Mouse (Mus musculus) frontal cortex, postnatal 36 days (tissue): ENCODE results near the gene Tlk1.

Experiments
- DNase-seq, 2 experiments: peaks; one replicate each; pipeline ENCODE4 v3.0.0; 2022; ENCODE audit warnings: low spot score in 2 of 2

Tlk1 gene

DNA sequence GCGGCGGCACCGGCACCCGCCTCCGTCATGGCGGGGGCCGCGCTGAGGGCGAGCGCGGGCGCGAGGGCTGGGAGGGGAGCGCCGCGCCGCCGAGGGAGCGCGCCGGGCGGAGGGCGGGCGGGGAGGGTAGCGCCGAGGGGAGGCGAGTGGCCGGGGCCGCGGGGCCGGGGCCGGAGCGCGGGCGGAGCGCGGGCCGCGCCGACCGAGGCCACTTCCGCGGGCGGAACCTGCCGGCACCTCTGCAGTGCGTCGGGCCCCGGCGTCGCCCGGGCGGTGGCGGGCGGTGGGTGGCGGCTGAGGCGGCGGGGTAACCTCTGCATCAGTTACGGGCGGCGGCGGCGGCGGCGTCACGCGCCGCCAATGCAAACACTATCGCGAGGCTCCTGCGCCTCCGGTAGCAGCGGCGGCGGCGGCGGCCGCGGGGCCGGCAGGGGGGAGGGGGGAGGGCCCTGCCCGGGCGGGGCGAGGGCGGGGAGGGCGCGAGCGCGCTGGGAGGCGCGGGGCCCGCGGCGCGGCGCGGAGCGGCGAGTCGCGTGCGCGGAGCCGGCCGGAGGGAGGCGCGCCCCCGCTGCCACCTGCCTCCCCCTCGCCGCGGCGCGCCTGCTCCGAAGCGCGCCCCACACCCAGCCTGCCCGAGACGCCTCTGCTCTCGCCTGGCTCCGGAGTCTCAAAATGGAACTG lies at the start of gene Tlk1:
Gene Tlk1 (minus strand): TSS at position 358 of the 681 bp plus-strand sequence.
- peak; percentile 42 for DNase-seq

DNA sequence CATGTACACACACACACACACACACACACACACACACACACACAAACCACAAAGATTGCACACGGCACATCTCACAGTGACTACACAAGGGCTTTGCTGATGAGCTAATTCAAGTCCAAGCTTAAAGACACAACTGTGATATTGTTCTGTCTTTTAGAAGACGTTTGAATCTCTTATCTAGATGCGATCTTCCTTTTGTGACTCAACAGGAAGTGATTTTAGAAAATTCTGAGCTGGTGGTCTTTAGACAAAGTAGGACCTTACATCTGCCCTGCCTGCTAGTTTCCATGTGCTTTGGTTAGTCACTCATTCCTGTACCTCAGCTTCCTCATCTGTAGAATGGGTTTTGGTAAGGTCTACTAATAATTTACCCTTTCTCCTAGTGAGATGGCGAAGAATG lies 49.6 kb upstream of the Tlk1 start:
- no peak for DNase-seq

DNA sequence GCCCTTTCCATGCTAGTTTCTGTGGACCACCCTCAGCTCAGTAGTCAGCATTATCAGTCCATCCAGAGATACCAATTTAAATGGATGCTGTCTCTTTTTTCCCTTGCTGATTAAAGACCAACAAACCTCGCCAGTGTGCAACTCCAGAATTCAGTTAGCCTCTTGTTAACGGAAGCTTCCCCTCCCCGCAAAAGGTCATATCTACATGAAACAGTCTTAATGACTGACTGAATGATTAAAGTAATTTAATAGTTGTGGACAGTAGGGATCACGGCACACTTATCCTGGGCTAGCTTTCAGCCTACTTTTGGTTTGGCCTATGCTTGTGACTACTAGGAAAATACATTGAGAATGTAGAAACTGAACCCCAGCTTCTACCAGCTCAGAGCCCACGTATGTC lies 47.6 kb upstream of the Tlk1 start:
- DNase-seq, result no peak

DNA sequence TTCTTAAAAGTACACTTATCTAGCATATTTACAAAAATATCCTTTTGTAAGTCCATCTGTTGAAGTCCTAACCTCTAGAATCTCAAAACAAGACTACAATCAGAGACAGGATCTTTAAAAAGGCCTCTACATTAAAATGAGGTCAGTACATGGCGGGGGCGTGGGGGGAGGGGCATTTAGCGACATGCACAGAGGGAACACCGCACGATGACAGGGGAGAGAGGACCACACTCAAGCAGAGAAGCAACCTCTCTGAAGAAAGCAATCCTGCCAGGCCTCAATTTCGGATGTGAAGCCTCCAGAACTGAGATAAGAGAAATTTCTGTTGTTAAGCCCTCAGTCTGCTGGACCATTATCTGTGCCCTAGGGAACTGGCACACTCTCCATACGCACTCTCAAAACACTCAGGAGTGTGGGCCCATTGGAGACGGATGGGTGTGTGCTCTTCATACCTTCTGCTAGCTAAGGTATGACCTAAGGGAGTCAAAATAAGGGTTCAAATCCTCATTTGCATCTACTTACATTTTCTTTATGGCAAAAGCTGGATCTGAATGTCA lies 46.0 kb upstream of the Tlk1 start:
- DNase-seq, result no peak

DNA sequence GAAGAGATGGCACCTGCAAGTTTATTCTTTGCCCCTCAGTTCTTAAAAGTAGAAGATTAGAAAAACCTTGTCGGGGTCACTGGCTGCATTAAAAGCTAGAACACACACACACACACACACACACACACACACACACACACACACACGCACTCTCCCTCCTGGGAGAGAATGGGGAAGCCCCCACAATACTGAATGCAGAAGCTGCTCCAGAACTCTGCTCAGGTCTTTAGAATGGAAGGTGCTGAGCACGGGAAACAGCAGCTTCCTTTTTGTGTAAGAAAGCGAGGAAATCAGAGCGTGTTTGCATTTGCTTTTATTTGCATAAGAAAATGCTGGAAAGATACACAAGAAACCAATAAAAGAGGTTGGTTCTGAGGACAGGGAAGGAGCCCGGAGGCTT lies 45.3 kb upstream of the Tlk1 start:
- no peak for DNase-seq

DNA sequence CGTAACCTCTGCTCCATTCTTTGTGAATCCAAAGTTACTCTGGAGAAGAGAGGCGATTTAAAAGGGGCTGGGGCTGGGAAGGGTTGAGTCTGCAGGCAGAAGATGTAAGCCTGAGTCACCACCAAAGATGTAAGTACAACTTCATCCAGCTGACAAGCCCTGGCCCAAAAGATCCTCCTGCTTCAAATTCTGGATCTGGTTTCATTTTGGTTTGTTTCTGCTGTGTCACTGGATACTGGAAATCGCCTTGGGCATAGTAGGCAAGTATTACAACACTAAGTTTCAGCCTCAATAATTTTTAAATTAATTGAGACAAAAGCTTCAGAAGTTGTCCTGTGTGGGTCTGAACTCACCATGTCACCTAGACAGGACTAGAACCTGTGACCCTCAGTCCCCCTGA lies 43.6 kb upstream of the Tlk1 start:
- no peak for DNase-seq

DNA sequence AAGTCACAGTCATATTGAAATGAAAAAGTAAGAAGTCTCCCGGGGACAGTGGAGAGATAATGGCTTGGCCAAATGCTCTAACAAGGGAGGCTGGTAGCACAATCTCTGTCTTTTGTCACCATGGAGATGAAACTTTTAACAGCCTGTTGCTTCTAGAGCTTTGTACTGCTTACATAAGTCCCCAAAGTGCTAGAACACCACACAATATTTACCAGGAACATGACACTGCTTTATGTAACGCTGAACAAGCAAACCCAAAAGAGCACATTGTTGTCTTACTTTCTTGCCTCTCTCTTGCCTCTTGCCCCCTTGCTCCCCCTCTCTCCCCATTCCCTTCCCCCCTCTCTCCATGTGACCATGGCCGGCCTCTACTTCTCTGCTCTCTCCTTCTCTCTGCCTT lies 41.7 kb upstream of the Tlk1 start:
- no peak for DNase-seq

DNA sequence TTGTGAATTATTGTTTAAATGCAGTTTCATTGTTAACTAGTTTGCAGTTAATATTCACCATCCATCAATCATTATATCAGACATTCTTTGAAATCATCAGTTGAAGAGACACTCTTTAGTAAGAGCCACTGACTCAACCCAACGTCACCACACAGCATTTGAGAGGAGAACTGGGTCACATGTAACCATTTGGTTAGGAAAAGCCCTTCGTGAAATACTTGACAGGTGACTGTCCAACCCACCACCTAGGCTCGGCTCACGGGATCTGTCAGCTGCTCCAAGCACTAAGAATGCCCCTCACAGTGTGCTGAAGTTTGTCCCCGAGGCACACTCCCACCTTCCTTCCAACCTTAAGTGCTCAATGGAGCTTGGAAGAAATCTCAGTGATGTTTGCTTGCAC lies 37.4 kb upstream of the Tlk1 start:
- no peak for DNase-seq

DNA sequence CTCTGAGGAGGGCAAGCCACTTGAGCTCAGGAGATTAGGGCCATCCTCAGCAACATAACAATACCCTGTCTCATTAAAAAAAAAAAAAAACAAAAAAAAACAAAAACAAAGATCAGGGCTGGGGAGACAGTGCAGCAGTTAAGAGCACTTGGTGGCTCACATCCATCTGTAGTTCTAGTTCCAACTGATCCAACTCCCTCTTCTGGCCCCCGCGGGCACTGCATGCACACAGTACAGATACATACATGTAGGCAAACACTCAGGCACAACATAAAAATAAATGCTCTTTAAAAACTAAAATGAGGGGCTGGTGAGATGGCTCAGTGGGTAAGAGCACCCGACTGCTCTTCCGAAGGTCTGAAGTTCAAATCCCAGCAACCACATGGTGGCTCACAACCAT lies 34.2 kb upstream of the Tlk1 start:
- no peak for DNase-seq

DNA sequence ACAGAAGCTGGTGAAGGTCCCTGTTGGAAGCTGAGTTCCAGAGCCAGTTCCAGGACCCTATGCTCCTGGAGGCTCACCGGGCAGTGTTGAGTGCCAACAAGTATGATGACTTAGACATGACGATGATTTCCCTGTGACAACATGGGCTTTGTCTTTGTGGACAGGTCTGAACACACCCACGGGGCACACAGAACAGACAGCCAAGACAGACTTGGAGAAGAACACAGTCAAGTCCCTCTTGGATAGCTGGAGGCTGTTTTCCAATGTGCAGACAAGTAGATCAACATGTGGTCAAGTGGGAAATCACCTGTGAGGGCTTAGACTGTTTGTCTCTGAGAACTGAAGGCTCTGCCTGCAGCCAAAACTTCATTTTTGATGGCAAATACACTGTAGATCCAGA lies 31.4 kb upstream of the Tlk1 start:
- no peak for DNase-seq

DNA sequence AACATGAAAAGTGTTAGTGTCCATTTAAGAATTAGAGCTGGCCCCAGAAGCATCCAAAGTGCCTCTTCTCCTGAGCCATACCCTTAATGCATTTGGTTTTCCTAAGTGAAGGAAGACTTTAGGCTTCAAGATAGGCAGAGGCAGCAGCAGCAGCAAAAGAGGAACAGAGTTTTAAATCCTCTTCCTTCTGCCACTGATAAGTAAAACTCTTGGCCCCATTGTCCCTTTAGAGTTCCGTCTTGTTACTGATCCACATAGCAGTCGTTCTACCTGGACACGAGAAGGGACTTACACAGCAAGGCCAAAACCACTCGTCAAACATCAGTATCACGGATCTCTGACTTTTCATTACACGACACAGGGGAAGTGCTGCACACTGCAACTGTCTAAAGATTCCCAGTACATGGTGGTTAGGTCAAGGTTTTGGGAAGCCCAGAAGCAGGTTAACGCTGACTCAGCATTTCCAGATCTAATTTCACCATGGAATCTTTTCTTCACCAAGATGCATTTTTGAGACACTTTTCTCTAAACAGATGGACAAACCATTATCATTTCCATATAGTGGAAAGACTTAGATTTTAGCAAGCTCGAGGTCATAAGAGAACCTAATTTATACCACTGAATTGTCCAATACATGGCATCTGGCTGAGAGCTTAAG lies 28.8 kb upstream of the Tlk1 start:
- DNase-seq, result no peak

DNA sequence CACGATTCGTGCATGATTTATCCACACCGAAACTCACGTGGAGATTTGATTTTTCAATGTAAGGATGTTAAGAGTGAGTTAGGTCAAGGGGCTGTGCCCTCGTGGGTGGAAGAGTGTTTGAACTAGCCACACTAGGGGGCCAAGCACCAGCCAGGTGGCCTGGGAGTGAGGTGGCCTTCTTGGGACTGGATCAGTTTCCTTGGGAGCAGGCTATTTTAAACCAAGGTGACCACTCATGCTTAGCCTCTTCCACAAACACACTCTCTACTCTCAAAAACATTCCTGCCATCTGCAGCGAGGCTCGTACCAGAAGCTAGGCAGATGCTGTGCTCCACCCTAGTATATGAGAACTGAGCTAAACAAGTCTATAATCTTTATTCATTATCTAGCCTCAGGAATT lies 27.8 kb upstream of the Tlk1 start:
- no peak for DNase-seq

DNA sequence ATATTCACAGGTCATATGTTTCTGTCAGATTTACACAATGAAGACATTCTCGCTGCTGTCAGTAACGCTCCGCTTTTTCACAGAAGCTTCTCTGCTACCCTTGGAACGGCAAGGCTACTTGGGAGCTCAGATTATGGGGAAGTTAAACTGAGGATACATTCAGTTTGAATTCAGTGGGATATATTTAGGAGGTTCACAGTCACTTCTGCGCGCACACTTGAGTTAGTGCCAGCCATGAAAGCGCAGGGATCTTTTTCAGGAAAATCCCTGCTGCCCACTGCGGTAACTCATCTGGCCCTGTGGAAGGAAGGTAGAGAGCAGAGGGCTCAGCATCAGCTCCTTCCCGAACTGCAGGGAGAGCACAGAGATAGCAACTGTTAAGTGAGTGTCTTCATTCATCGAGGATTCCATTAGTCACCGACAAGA lies 27.3 kb upstream of the Tlk1 start:
- DNase-seq, result peak; percentile 62 to 81

DNA sequence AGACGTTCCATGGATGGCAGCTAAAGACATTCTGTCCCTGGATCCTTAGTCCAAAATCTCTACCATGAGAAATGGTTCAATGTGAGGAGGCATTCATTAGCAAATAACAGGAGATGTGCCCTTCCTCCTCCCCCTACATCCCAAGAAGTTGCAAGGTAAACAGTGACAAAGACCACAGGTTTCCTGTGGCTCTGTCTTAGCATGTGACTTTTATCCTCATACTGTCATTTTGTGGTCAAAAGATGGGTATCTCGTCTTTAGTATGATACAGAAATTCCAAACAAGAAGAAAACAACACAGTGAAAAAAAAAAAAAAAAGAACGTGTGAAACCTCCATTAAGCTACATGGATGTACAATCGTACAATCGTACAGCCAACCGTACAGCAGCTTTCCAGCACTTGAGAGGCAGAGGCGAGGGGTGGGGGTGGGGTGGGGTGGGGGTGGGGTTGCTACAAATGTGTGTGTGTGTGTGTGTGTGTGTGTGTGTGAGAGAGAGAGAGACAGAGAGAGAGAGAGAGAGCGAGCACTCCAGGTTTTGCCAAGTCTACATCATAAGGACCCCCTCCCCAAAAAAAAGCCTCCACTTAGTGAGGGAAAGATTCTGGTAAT lies 26.8 kb upstream of the Tlk1 start:
- no peak for DNase-seq

DNA sequence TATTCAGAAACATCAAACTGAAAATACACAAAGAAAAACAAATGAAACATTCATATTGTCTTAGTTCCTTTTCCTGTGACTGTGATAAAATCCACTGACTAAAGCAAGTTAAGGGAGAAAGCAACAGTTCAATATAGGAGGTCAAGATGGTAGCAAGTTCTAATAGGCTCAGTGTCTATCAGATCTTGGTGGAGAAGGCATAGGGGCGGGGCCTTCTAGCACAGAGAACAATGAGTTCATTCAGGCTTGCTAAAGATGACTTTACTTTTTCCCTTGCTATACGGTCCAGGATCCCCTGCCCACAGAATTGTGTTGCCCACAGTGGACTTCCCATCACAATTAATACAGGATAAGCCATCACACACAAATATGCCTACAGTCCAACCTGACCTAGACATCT lies 20.3 kb upstream of the Tlk1 start:
- no peak for DNase-seq

DNA sequence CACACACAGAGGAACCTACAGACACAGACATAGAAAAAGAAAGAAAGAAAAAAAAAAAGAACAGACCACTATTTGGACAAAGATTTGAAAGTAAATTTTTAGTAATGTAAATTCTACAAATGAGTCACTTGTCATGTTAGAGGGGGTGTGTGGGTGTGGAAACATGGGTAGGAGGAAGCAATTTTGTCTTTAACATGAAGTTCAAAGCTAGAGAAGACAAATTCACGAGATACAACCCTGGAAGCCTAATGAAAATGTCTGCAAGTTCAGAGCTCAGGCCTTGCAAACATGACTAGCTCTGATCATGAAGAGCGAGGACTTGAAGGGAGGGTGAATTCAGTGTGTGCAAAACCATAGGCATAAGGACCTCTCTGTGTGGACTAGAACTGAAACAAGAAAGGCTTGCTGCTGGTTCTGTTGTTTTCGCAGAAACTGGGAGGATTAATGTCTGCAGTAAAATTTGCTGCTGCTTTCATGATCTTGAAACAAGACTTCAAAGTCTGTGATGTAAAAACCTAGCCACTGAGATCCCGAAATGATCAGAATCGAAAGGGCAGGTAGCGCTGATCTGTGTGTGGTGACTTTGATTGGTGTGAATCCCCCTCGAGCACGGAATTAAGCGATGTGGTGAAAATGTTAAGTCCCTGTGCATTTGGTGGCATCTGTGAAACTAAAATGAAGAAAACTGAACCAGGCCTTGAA lies 19.3 kb upstream of the Tlk1 start:
- no peak for DNase-seq

DNA sequence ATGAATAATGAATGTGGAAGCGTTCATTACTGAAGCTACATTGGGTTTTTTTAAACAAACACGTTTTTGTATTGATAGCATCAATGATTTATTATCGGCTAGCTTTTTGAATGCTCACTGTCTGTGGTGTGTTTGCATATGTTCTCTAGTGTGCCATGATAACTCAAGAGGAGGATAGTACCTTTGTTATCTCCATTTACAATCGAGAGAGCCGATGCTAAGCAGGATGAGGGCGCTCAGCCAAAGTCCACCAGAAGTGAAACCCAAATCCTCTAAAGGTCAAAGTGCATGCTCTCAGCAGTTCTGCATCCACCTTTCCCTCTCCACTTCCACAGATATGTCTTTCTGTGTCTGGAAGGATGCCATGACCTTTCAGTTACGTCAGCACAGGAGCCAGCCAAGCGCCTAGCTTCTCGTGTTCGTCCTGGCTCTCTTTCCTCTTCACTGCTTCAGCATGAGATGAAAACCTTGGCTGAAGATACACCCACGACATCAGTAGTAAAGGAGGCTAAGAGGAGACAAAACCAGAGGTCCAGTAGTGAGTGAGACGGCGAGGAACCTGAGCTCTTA lies 16.6 kb upstream of the Tlk1 start:
- DNase-seq, result no peak

DNA sequence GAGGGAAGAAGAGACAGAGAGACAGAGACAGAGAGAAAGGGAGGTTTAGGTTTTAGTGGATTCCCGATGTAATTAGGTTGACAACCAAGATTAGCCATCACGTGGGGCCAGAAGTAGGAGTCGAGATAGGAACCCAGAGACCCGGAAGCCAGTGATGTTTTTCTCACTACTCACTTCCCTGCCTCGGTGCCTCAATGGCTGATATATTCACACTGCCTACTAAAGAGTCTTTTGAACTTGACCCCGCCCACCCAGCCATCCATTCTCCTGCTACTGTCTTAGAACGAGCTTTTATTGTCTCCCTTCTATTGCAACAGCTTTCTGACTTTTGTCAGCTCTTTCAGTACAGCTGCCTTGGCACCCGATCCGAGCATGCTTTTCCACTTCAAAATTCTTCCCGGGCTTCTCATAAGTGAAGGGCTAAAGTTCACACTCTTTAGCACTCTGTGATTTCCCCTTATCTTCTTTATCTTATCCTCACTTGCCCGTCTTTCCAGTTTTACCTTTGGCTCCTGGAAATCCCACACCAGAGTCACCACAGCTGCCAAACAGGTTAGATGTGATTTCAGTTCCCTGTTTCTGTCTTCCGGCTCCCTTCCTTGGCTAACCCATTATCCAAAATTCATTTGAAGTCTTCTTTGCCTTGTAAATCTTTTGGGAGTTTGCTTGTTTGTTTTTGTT lies 13.1 kb upstream of the Tlk1 start:
- no peak for DNase-seq

DNA sequence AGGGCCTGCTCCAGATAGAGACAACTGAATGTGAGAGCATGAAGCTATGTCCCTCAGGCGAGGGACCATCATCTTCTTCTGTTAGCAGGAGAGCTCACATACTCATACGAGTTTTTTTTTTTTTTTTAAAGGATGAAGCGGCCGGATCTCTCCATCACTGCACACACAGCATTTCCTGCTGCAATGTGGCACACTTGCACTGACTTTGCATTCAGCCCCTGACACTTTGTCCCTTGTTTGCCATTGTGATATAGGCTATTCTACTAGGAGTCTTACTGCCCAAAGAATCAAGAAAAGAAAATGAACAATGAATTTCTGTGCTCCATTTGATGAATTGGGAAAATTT lies 10.8 kb upstream of the Tlk1 start:
- no peak for DNase-seq

DNA sequence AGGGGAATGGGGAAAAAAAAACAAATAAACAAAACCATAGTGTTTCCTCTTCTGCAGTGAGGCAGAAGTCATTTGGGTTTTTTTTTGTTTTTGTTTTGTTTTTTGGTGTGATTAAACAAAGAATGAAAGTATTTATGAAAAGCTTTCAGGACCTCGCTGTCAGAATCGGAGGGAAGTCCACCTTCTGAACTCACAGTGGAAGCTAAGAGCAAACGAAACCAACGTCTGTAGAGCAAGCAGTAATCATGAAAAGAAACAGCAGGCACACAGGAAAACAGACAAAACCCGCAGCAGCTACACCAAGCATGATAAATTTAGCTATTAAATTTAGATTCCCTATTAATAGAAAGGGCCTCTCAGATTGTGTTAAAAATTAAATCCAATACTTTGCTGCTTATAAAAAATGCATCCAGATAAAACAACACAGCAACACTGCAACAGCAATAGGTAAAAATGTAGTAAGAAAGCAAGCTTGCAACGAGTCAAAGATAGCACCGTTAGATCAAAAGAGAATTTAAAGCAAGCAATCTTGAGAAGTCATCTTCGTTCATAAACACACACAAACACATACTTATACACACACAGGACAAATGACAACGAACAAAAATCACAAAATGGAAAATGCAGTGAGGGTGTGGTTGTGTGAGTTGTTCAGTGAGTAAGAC lies 10.2 kb upstream of the Tlk1 start:
- no peak for DNase-seq

DNA sequence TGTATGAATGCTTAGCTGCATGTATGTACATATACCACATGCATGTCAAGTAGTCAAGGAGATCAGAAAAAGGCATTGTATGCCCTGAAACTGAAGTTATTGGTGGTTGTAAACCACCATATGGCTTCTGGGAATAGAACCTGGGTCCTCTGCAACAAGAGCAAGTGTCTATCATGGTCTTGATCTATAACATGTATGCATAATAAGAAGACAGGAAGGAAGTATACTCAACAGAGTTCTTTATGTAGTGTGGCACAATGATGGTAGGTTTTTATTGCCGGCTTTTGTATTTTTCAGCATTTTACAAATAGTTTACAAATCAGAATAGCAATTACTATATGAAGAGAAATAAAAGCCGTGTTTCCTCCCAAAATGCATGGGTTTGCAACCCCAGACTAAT lies 9.7 kb upstream of the Tlk1 start:
- DNase-seq, result no peak
